Mouse (Mus musculus): ENCODE results near the gene B4galnt3.

DNA sequence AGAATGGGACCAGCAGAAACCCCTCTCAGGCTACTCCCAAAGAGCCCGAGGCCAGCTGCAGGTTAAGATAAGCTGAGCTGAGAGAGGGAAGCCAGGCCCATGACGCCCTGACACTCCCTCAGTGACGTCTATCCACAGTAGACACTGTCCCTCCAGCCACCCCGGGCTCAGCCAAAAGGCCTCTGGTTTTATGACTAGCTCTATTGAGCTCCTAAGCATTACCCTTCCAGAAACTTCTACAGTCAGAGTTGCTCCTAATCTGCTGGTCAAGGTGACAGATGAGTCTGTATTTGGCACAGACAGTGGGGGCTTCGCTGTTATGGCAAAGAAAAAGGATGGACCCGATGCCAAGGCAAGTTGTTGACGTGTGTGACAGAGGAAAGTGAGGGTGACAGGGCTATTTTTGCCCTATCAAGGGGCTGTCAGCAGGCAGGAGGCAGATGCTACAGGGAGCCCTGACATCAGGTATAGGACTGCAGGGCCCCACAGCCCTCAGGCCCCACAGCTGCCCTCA, 119.7 kb downstream of the B4galnt3 start:
- no peak for TF ChIP-seq CTCF (IDR thresholded peaks at IDR 0.05; ENCODE audit: control insufficient read depth, insufficient read depth, insufficient read length)
- no peak for TF ChIP-seq MAX (IDR thresholded peaks at IDR 0.05)
- TF ChIP-seq USF1 (IDR thresholded peaks at IDR 0.05; ENCODE audit: low read depth) = no peak
- no peak for TF ChIP-seq CEBPB (IDR thresholded peaks at IDR 0.05; ENCODE audit: low read depth)

All from C2C12 (cell line).